Mouse (Mus musculus) heart, adult 2 months (tissue): Measurements from ENCODE around the gene Prrc2c. TPM values are rescaled to one million over a fixed set of nuclear protein-coding genes. Genes with fewer than 3 reads are reported as not detected.

Source experiments
- DNase-seq, 2 experiments: peaks; one replicate each; pipeline ENCODE4 v3.0.0; 2021
- H3K27ac ChIP-seq: fragments of 200-600 bp; 2 replicates; pipeline ENCODE4 v1.8.1; 2022
- H3K27me3 ChIP-seq: fragments of 200-500 bp; 2 replicates; pipeline ENCODE4 v1.6.1; 2012; ENCODE audit warnings: mild to moderate bottlenecking, low read length, inconsistent platforms, mixed read lengths; ENCODE audit not compliant: control insufficient read depth, insufficient read depth
- H3K36me3 ChIP-seq: fragments of 200-500 bp; 2 replicates; pipeline ENCODE4 v1.6.1; 2012; ENCODE audit warnings: low read length, inconsistent platforms; ENCODE audit not compliant: control insufficient read depth, insufficient read depth
- H3K4me1 ChIP-seq: fragments of 200-500 bp; 2 replicates; pipeline ENCODE4 v1.6.1; 2011; ENCODE audit warnings: low read length; ENCODE audit not compliant: control insufficient read depth, insufficient read depth
- H3K4me3 ChIP-seq: fragments of 200-600 bp; 2 replicates; pipeline ENCODE4 v1.8.1; 2022
- H3K79me2 ChIP-seq: fragments of 200-500 bp; replicated peaks from 2 replicates; pipeline ENCODE4 v1.6.1; 2012; ENCODE audit warnings: mild to moderate bottlenecking, inconsistent platforms, low read length, moderate library complexity, mixed read lengths; ENCODE audit not compliant: control insufficient read depth, insufficient read depth
- H3K9ac ChIP-seq: fragments of 200-500 bp; 2 replicates; pipeline ENCODE4 v1.6.1; 2012; ENCODE audit warnings: low read depth, mild to moderate bottlenecking, control low read depth, inconsistent platforms, low read length, mixed read lengths
- CTCF ChIP-seq: fragments of 200-600 bp; IDR thresholded peaks from 2 replicates; pipeline ENCODE4 v1.8.1; 2022; ENCODE audit warnings: antibody characterized with exemption, mild to moderate bottlenecking, moderate library complexity
- EP300 ChIP-seq: fragments of 200-500 bp; IDR thresholded peaks from 2 replicates; pipeline ENCODE4 v1.6.1; 2011; ENCODE audit warnings: low read depth, low read length, control low read depth; ENCODE audit not compliant: insufficient read depth
- POLR2A ChIP-seq: fragments of 200-500 bp; IDR thresholded peaks from 2 replicates; pipeline ENCODE4 v1.6.1; 2011; ENCODE audit warnings: mild to moderate bottlenecking, low read depth, low read length, control low read depth; ENCODE audit not compliant: insufficient read depth
- WGBS: fragments of 180-500 bp; shearing (Covaris S2); methylation state at CpG from one replicate; pipeline ENCODE4 v1.1.7; 2018; 5-methylcytosine and 5-hydroxymethylcytosine counted together
- intact Hi-C: fragments of 180-260 bp; cut with DNase I; formaldehyde crosslinking; loops from one replicate; pipeline ENCODE4 v1.15.1; 2025
- microRNA-seq, 2 experiments: library from miRNA; unstranded; fragments of <30 nt; microRNA quantifications; one replicate each; pipeline ENCODE4 v1.2.0; 2021
- polyA plus RNA-seq: library from polyadenylated mRNA; depleted of rRNA; stranded (reverse); fragments of >200 nt; gene quantifications from 2 replicates; pipeline ENCODE4 v1.2.3, GENCODE M21; 2012; rRNA removed
- total RNA-seq, 2 experiments: library from RNA; stranded (reverse); gene quantifications; 2 replicates each; pipeline ENCODE4 v1.2.3; 2021

Prrc2c gene
- total and polyA plus RNA-seq, 3 experiments: 20.0 to 72.0 (median 71.7) TPM

- Histone ChIP-seq H3K4me1 (no peaks in the 10 kb centered on the region; the same call in 1 of the 2 replicates), H3K36me3 (no peaks in the 10 kb centered on the region), H3K4me3 (no peak overlapping the region), H3K27ac (no peak overlapping the region), H3K9ac (no peak overlapping the region), H3K27me3 (no peaks in the 10 kb centered on the region), H3K79me2 (no peaks in the 10 kb centered on the region)
- 16% methylated on average over 7 of the region's 7 CpGs for WGBS
- TF ChIP-seq EP300 (no peak), CTCF (no peak), POLR2A (no peak)
- intact Hi-C loops: no loop called here
- peak in 1 of 2 experiments; percentile 27 for DNase-seq
These were observed 115.1 kb downstream of the Prrc2c start for GRCm38 (mm10) chr1:162625229-162625628.

GRCm38 (mm10) chr1:162623895-162624294 lies 116.5 kb downstream of the Prrc2c start:
- TF ChIP-seq POLR2A (no peak), CTCF (no peak), EP300 (no peak)
- no peak for DNase-seq
- Histone ChIP-seq H3K27me3 (no peaks in the 10 kb centered on the region), H3K79me2 (no peaks in the 10 kb centered on the region), H3K4me3 (no peak overlapping the region), H3K9ac (no peak overlapping the region), H3K36me3 (no peaks in the 10 kb centered on the region), H3K27ac (no peak overlapping the region), H3K4me1 (no peaks in the 10 kb centered on the region; the same call in 1 of the 2 replicates)
- intact Hi-C loops: no loop called here
- 29% methylated on average over 4 of the region's 4 CpGs for WGBS

Small RNA genes within 50 kb of the gene (microRNA-seq; reads per million reads assigned to microRNA genes)
- 0 to 0.56 reads per million in 2 experiments for gene Gm27616

Other genes starting within 250 kb of the Prrc2c start
- 1 to 10 TPM; 4.1 to 5.4 TPM for gene Mettl13, start 192.0 kb downstream of the Prrc2c start, total RNA-seq
- 4.1 and 4.5 TPM in 2 replicates for gene Mettl13, start 192.0 kb downstream of the Prrc2c start, polyA plus RNA-seq
- gene Vamp4, start 170.0 kb downstream of the Prrc2c start, total RNA-seq: 10 to 100 TPM; 22.5 to 23.1 TPM
- 6.8 and 11.8 TPM in 2 replicates for gene Vamp4, start 170.0 kb downstream of the Prrc2c start, polyA plus RNA-seq
- 1 to 10 TPM; 2.5 to 3.3 TPM for gene Myoc, start 101.4 kb downstream of the Prrc2c start, total RNA-seq
- 4.7 and 4.9 TPM in 2 replicates for gene Myoc, start 101.4 kb downstream of the Prrc2c start, polyA plus RNA-seq
- gene Myocos, start 82.3 kb downstream of the Prrc2c start, total RNA-seq: not detected
- not detected in 2 replicates for gene Myocos, start 82.3 kb downstream of the Prrc2c start, polyA plus RNA-seq
- gene Fmo4, start 73.4 kb upstream of the Prrc2c start, total RNA-seq: under 1 TPM in 1 of 2 experiments, not detected in 1; 0.08 TPM
- 0.20 and 0.23 TPM in 2 replicates for gene Fmo4, start 73.4 kb upstream of the Prrc2c start, polyA plus RNA-seq
- gene Fmo1, start 126.1 kb upstream of the Prrc2c start, total RNA-seq: 10 to 100 TPM; 33.4 to 33.6 TPM
- 41.4 and 43.1 TPM in 2 replicates for gene Fmo1, start 126.1 kb upstream of the Prrc2c start, polyA plus RNA-seq
- 10 to 100 TPM; 35.5 to 52.9 TPM for gene Fmo2, start 158.2 kb upstream of the Prrc2c start, total RNA-seq
- 17.9 and 24.3 TPM in 2 replicates for gene Fmo2, start 158.2 kb upstream of the Prrc2c start, polyA plus RNA-seq
- gene Fmo6, start 197.0 kb upstream of the Prrc2c start, total RNA-seq: not detected
- gene Fmo6, start 197.0 kb upstream of the Prrc2c start, polyA plus RNA-seq: 0.53 TPM in 1 of 2 replicates, not detected in the other
- under 1 TPM in 1 of 2 experiments, not detected in 1; 0.16 TPM for gene Fmo3, start 244.0 kb upstream of the Prrc2c start, total RNA-seq
- 0.32 and 2.9 TPM in 2 replicates for gene Fmo3, start 244.0 kb upstream of the Prrc2c start, polyA plus RNA-seq